Mouse (Mus musculus) stomach, embryonic 14.5 days (tissue): ENCODE results near the gene Pcp4l1. TPM values are rescaled to one million over a fixed set of nuclear protein-coding genes. Genes with fewer than 3 reads are reported as not detected.

ENCODE experiments used
- ATAC-seq: fragments of 200-750 bp; cut with Nextera tagmentation; 2 replicates; pipeline ENCODE4 v1.8.0; 2017; ENCODE audit warnings: low read depth, moderate TSS enrichment; ENCODE audit not compliant: insufficient number of reproducible peaks, insufficient read depth, low FRiP score
- H3K27ac ChIP-seq: fragments of 300-500 bp; sonication (generic); 2 replicates; pipeline ENCODE4 v1.5.1; 2014; ENCODE audit warnings: mild to moderate bottlenecking, low read length, moderate library complexity, mixed read lengths
- H3K27me3 ChIP-seq: fragments of 300-500 bp; sonication (generic); 2 replicates; pipeline ENCODE4 v1.6.1; 2014; ENCODE audit warnings: low read length, control low read depth, mixed read lengths; ENCODE audit not compliant: control insufficient read depth, insufficient read depth
- H3K36me3 ChIP-seq: fragments of 300-500 bp; sonication (generic); 2 replicates; pipeline ENCODE4 v1.6.1; 2014; ENCODE audit warnings: mild to moderate bottlenecking, control low read depth, low read length, moderate library complexity, mixed read lengths; ENCODE audit not compliant: control insufficient read depth, insufficient read depth
- H3K4me1 ChIP-seq: fragments of 300-500 bp; sonication (generic); 2 replicates; pipeline ENCODE4 v1.6.1; 2014; ENCODE audit warnings: low read length, control low read depth, mixed read lengths; ENCODE audit not compliant: control insufficient read depth, insufficient read depth
- H3K4me2 ChIP-seq: fragments of 300-500 bp; sonication (generic); replicated peaks from 2 replicates; pipeline ENCODE4 v1.6.1; 2014; ENCODE audit warnings: low read depth, low read length, control low read depth
- H3K4me3 ChIP-seq: fragments of 300-500 bp; sonication (generic); 2 replicates; pipeline ENCODE4 v1.5.1; 2014; ENCODE audit warnings: low read depth, low read length, control low read depth
- H3K9ac ChIP-seq: fragments of 300-500 bp; sonication (generic); replicated peaks from 2 replicates; pipeline ENCODE4 v1.6.1; 2014; ENCODE audit warnings: low read depth, mild to moderate bottlenecking, control low read depth, low read length, moderate library complexity, mixed read lengths
- H3K9me3 ChIP-seq: fragments of 300-500 bp; sonication (generic); 2 replicates; pipeline ENCODE4 v1.6.1; 2016; ENCODE audit warnings: low read depth, low read length, control low read depth; ENCODE audit not compliant: control insufficient read depth
- WGBS: fragments of 180-500 bp; shearing (Covaris S2); extraction: QIAGEN DNeasy Blood & Tissue Kit; methylation state at CpG from one replicate; pipeline ENCODE4 v1.1.7; 2014; 5-methylcytosine and 5-hydroxymethylcytosine counted together
- polyA plus RNA-seq: library from polyadenylated mRNA; unstranded; fragments of >200 nt; fragmentation: Nextera tagmentation; extraction: Ambion mirVana; gene quantifications from 2 replicates; pipeline ENCODE4 v1.2.1, GENCODE M21; 2014

Gene Pcp4l1
- polyA plus RNA-seq, 1 experiment from 2014 or later, result 39.6 TPM

DNA sequence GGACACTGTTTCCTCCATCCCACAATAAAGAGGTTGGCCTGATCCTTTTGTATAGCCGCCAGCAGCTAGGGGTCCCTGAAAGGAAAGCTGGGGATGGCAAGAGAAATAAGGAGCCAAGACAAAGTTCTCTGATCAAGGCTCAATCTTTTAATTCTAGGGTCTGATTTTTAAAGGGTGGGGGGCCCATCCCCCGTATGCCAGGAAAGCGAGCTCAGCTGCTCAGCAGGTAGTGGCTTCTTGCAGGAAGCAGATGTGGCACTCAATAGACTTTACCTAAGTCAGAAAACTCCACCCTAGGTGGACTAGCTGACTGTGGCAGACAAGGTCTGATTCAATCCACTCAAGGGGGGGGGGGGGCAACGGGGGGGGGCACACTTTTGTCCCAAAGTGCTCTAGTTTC lies 30.7 kb upstream of the Pcp4l1 start:
- H3K4me2 ChIP-seq, result no peak overlapping the region
- no peak for ATAC-seq
- H3K4me1 ChIP-seq, result no peaks in the 10 kb centered on the region; the same call in 1 of the 2 replicates
- no peak overlapping the region for H3K9ac ChIP-seq
- H3K9me3 ChIP-seq, result no peaks in the 10 kb centered on the region
- no peaks in the 10 kb centered on the region for H3K36me3 ChIP-seq
- 55% methylated on average over 4 of the region's 4 CpGs for WGBS
- H3K27ac ChIP-seq, result no peak overlapping the region
- no peaks in the 10 kb centered on the region for H3K27me3 ChIP-seq
- H3K4me3 ChIP-seq, result no peak overlapping the region

DNA sequence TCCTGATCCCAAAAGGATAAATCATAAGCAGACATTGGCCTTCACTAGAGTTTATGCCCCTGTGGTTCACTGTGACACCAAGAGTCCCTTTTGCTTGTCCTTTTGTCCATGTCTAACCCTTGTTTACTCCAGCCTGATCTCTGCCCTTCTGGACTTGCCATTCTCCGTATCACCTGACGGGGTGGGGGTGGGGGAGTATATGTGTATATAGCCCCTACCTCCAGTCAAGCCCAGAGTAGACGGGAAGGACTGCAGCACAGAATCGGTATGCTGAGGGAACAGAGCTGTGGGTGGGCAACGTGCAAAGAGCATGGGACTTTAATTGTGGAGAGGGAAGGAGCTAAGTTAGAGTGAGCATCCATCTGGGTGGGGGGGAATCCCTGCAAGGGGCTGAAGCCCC lies 28.8 kb upstream of the Pcp4l1 start, which contains the start of gene Apoa2:
Gene Apoa2 (plus strand): TSS at position 198 of the 400 bp plus-strand sequence.
- no peak within 1 kb of the TSS for H3K27ac ChIP-seq
- no peak for ATAC-seq
- no peak within 1 kb of the TSS for H3K9ac ChIP-seq
- no peaks in the 10 kb centered on the region for H3K9me3 ChIP-seq
- H3K4me1 ChIP-seq, result peaks cover 7% of the 10 kb centered on the region
- H3K4me2 ChIP-seq, result no peak within 1 kb of the TSS
- WGBS, result 53% methylated on average over 5 of the region's 5 CpGs
- no peak within 1 kb of the TSS for H3K4me3 ChIP-seq
- H3K27me3 ChIP-seq, result no peaks in the 10 kb centered on the region
- H3K36me3 ChIP-seq, result peaks cover 6% of the 10 kb centered on the region; the same call in 1 of the 2 replicates

DNA sequence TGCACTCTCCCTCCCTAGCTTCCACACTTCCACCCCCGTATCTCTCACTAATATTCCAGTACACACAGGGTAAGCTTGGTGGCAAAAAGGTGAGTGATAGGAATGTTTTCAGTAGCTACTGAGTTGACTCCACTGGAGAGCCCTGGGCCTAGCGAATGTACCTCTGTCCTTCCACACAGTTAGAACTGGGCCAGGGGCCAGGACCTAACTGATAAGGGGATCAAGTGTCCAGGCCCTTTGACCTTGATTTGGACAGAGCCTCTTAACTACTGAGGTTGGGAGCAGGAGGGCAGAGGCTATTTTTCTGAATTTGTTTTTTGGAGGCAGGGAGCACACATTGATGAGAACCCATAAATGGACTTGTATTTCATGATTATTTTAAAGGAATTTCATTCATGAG lies 27.7 kb upstream of the Pcp4l1 start:
- Histone ChIP-seq H3K27me3 (no peaks in the 10 kb centered on the region), H3K27ac (no peak overlapping the region), H3K36me3 (peaks cover 9% of the 10 kb centered on the region), H3K9ac (no peak overlapping the region), H3K4me3 (no peak overlapping the region), H3K9me3 (no peaks in the 10 kb centered on the region), H3K4me2 (no peak overlapping the region), H3K4me1 (peaks cover 7% of the 10 kb centered on the region)
- no peak for ATAC-seq
- 78% methylated on average over 2 of the region's 2 CpGs for WGBS

DNA sequence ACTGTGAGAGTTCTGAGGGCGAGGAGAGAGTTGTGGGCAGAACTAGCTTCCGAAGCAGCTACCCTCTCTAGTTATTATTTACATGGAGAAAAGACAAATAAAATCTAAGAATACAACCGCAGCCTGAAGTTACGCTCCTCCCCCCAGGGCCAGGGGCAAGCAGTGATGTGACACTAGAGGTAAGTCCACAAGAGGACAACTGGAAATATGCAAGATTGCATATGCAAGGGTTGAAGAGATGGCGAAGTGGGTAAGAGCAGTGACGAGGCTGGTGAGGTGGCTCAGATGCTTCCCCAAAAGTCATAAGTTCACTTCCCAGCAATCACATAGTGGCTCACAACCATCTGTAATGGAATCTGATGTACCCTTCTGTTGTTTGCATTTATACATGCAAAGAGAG lies 27.1 kb upstream of the Pcp4l1 start:
- H3K4me1 ChIP-seq, result peaks cover 7% of the 10 kb centered on the region
- peaks cover 9% of the 10 kb centered on the region for H3K36me3 ChIP-seq
- 79% methylated on average over 6 of the region's 6 CpGs for WGBS
- H3K9me3 ChIP-seq, result no peaks in the 10 kb centered on the region
- H3K4me2 ChIP-seq, result peak overlapping the region; percentile 42
- H3K4me3 ChIP-seq, result peak overlapping the region; percentile 28
- no peak for ATAC-seq
- peak overlapping the region; percentile 85 for H3K27ac ChIP-seq
- H3K9ac ChIP-seq, result no peak overlapping the region
- H3K27me3 ChIP-seq, result no peaks in the 10 kb centered on the region

DNA sequence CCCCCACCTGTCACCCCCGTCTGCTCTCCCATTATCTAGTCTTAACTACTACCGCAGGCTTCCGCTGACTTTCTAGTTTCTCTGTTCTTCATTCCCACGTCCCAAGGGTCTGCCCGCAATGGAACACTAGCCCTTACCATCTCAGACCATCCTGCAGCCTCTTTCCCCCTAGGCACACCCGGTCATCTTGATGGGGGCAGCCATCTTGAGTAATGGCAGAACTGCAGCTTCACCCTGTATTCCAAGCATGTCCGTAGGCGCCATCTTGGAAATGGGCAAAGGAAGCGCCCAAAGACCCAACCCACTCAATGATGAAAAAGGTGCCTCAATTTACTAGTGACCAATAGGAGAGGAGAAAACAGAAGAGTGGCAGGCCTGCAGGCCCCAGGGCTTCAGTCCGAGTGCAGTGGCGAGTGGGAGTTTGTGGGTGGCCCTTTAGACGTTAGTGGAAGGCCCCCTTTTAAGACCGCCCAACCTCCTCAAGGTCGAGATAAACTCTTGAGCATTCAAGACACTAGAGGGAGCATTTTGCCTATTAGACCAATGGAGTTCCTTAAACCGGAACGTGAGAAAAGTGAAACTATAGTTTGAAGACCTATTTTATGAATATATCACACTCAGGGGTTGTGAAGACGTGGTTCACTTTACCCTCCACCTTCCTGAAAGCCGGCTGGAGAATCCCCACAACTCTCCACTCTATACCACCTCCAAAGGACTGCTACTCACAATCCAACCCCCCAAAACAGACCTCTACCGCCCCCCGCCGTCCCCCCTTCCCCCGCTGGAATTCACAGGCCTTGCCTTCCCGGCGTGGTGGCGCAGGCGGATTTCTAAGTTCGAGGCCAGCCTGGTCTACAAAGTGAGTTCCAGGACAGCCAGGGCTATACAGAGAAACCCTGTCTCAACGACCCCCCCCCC lies 26.4 kb upstream of the Pcp4l1 start, which contains the start of gene Tomm40l:
Gene Tomm40l (minus strand): TSS at position 277 of the 918 bp plus-strand sequence.
- Histone ChIP-seq H3K9me3 (no peaks in the 10 kb centered on the region), H3K27ac (peak within 1 kb of the TSS; percentile 85), H3K27me3 (no peaks in the 10 kb centered on the region), H3K36me3 (peaks cover 9% of the 10 kb centered on the region), H3K9ac (peak within 1 kb of the TSS; percentile 39; the same call in 1 of the 2 replicates), H3K4me1 (peaks cover 7% of the 10 kb centered on the region), H3K4me3 (peak within 1 kb of the TSS; percentile 52), H3K4me2 (peak within 1 kb of the TSS; percentile 88)
- 1% methylated on average over 28 of the region's 28 CpGs for WGBS
- peak; percentile 98 for ATAC-seq

DNA sequence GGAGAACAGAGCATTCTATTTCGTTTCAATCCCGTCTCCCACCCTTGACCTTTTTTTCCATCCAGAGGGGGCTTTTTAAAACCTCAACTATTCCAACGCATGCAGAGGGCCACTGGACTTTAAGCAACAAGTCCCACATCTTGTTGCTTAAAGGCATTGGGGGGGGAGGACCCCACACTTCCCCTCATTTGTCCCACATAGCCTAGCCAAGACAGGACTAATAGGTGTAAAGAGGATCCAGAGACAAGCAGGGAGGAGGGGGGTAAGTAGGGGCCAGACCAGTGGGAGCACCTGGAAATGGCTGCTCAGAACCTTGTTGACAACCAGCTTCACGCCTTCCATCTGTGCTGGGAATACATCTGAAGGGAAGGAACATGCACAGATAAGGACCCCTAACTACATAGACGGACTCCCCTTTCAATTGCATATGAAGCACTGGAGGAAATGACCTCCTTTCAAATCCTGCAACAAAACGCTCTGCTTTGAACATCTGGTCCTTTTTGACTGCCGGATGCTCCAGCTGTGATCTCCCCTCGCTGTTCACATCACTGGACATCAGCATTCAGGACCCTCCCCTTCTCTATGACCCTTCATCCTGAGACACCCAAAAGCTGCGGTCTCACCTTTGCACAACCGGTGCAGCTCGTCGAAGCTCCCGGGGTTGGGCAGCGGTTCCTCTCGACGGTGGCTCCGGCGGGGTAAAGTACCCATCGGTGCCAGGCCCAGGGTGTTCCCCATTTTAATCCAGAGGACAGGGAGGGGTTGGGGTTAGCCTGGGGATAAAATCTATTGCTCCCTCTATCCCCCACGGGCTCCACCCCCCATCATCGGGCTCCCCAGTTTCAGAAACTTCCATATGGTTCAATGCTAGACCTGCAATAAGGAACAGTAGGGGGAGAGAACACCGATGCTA lies 25.5 kb upstream of the Pcp4l1 start:
- H3K4me3 ChIP-seq, result peak overlapping the region; percentile 52
- no peaks in the 10 kb centered on the region for H3K9me3 ChIP-seq
- WGBS, result 8% methylated on average over 22 of the region's 22 CpGs
- H3K36me3 ChIP-seq, result peaks cover 9% of the 10 kb centered on the region
- ATAC-seq, result no peak
- peaks cover 7% of the 10 kb centered on the region for H3K4me1 ChIP-seq
- H3K27me3 ChIP-seq, result no peaks in the 10 kb centered on the region
- H3K4me2 ChIP-seq, result peak overlapping the region; percentile 88
- H3K27ac ChIP-seq, result no peak overlapping the region; the same call in 1 of the 2 replicates
- H3K9ac ChIP-seq, result peak overlapping the region; percentile 39; the same call in 1 of the 2 replicates

DNA sequence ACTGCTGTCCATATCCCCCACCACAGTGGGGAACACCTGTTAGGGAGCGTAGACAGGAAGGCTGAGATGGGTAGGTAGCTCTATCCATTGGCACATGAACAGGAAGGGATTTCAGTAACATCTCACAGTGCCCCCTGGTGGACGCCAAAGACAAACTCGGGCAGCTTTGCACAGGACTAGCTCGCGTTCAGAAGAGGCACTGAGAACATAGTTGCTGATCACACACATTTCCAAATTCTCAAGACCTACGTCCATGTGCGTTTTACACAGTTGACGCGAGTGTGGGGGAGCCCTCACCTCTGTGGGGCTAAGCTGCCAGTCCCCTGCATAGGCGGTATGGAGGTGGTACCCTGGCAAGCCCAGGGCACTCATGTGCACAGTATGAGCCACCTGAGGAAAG lies 24.8 kb upstream of the Pcp4l1 start:
- H3K4me1 ChIP-seq, result peaks cover 7% of the 10 kb centered on the region
- H3K27ac ChIP-seq, result no peak overlapping the region
- no peaks in the 10 kb centered on the region for H3K27me3 ChIP-seq
- H3K9ac ChIP-seq, result no peak overlapping the region
- H3K4me3 ChIP-seq, result peak overlapping the region; percentile 52; the same call in 1 of the 2 replicates
- H3K9me3 ChIP-seq, result no peaks in the 10 kb centered on the region
- no peak for ATAC-seq
- H3K36me3 ChIP-seq, result peaks cover 9% of the 10 kb centered on the region
- 6% methylated on average over 10 of the region's 10 CpGs for WGBS
- H3K4me2 ChIP-seq, result peak overlapping the region; percentile 88
